In genomic region chr1:160086651-160087050, GRCm38 (mm10) we compare ENCODE assay signal across 21 mouse cellular contexts.
"Had no signal": no experiment of that assay in that cellular context is flagged by ENCODE, and none has a peak within 500 bp of the region (broad histone marks: within the 10 kb centered on the region; RNA-seq: fewer than 3 reads in every experiment).

No protein-coding gene starts in this region.

- H3K4me1 ChIP-seq: heart, embryonic 10.5 days; heart, embryonic 12.5 days; hindbrain, embryonic 15.5 days; intestine, embryonic 15.5 days; limb, embryonic 13.5 days; limb, embryonic 15.5 days had no signal

- H3K4me3 ChIP-seq: heart, embryonic 10.5 days; heart, embryonic 12.5 days; hindbrain, embryonic 15.5 days; intestine, embryonic 15.5 days; layer of hippocampus, adult 2 months; limb, embryonic 13.5 days; limb, embryonic 15.5 days had no signal

- H3K36me3 ChIP-seq: heart, embryonic 10.5 days; heart, embryonic 12.5 days; hindbrain, embryonic 15.5 days; intestine, embryonic 15.5 days; limb, embryonic 13.5 days; limb, embryonic 15.5 days had no signal

- H3K27ac ChIP-seq: heart, embryonic 10.5 days; hindbrain, embryonic 15.5 days; intestine, embryonic 15.5 days; layer of hippocampus, adult 2 months; limb, embryonic 13.5 days; limb, embryonic 15.5 days had no signal

- ATAC-seq: forebrain, postnatal 0 days; inflammation-experienced regulatory T-cells, adult 6 months; intestine, embryonic 15.5 days; intestine, postnatal 0 days had no signal

- H3K9me3 ChIP-seq: heart, embryonic 10.5 days; heart, embryonic 12.5 days; hindbrain, embryonic 15.5 days; intestine, embryonic 15.5 days; limb, embryonic 13.5 days; limb, embryonic 15.5 days had no signal

- DNase-seq: forebrain, postnatal 0 days; gastrocnemius, postnatal 14 days; gastrocnemius, postnatal 36 days; heart, adult 18-20 months; heart, postnatal 10 days; heart, postnatal 4 days; kidney, adult 18-20 months; kidney, adult 8-10 months; kidney, postnatal 10 days; kidney, postnatal 25 days; kidney, postnatal 4 days; left cerebral cortex, postnatal 4 days had no signal

- H3K27me3 ChIP-seq: heart, embryonic 12.5 days; hindbrain, embryonic 15.5 days; intestine, embryonic 15.5 days; limb, embryonic 15.5 days had no signal

- H3K4me2 ChIP-seq: heart, embryonic 12.5 days; hindbrain, embryonic 15.5 days; intestine, embryonic 15.5 days; limb, embryonic 13.5 days; limb, embryonic 15.5 days had no signal

- H3K9ac ChIP-seq: forebrain, postnatal 0 days; heart, embryonic 12.5 days; hindbrain, embryonic 15.5 days; intestine, embryonic 15.5 days; limb, embryonic 13.5 days; limb, embryonic 15.5 days had no signal
